Mouse (Mus musculus) CH12.LX (cell line): ENCODE data around the gene Odf4. TPM values are rescaled to one million over a fixed set of nuclear protein-coding genes. Genes with fewer than 3 reads are reported as not detected.

Experiments used
- DNase-seq: peaks from one replicate; pipeline ENCODE4 v3.0.0-alpha.2; 2013; ENCODE audit errors: extremely low read depth
- H3K27ac ChIP-seq: 2 replicates; pipeline ENCODE4 v1.5.1; 2012; ENCODE audit warnings: low read depth, mild to moderate bottlenecking, control low read depth, moderate library complexity; ENCODE audit not compliant: insufficient read depth
- H3K27me3 ChIP-seq: replicated peaks from 2 replicates; pipeline ENCODE3; 2012; ENCODE audit warnings: inconsistent platforms
- H3K36me3 ChIP-seq, 2 experiments: replicated peaks in 1 of 2; 2 replicates each; pipeline versions ENCODE3 to v1.6.1; 2012; ENCODE audit warnings: inconsistent platforms in 1 of 2, low read length in 1 of 2, mild to moderate bottlenecking in 1 of 2, mixed read lengths in 1 of 2, moderate library complexity in 1 of 2; ENCODE audit not compliant: control insufficient read depth in 1 of 2, insufficient read depth in 1 of 2
- H3K4me1 ChIP-seq, 2 experiments: 2 replicates each; pipeline ENCODE4 v1.6.1; 2012; ENCODE audit warnings: inconsistent platforms in 1 of 2, moderate library complexity in 1 of 2; ENCODE audit not compliant: insufficient read depth in 2 of 2, control insufficient read depth in 1 of 2
- H3K4me2 ChIP-seq: 2 replicates; pipeline ENCODE4 v1.6.1; 2012; ENCODE audit warnings: low read depth, mild to moderate bottlenecking, control low read depth; ENCODE audit not compliant: poor library complexity, insufficient read depth, severe bottlenecking
- H3K4me3 ChIP-seq, 3 experiments: fragments of 150-350 bp in 1 of 3; sonication (generic) in 1 of 3; replicated peaks in 1 of 3; 2 replicates each; pipeline versions ENCODE3 to v1.5.1; 2011 to 2012; ENCODE audit warnings: low read depth in 2 of 3, low read length in 2 of 3, mild to moderate bottlenecking in 2 of 3, moderate library complexity in 2 of 3, control low read depth in 1 of 3, improper control_type of control experiment in 1 of 3, inconsistent platforms in 1 of 3, mixed read lengths in 1 of 3; ENCODE audit not compliant: poor library complexity in 1 of 3
- H3K79me2 ChIP-seq: replicated peaks from 2 replicates; pipeline ENCODE4 v1.6.1; 2012; ENCODE audit warnings: mild to moderate bottlenecking, moderate library complexity; ENCODE audit not compliant: control insufficient read depth, poor library complexity, insufficient read depth, severe bottlenecking; ENCODE audit errors: extremely low read depth
- H3K9ac ChIP-seq: 2 replicates; pipeline ENCODE4 v1.6.1; 2012; ENCODE audit warnings: low read depth, mild to moderate bottlenecking, control low read depth, moderate library complexity; ENCODE audit not compliant: insufficient read depth
- H3K9me3 ChIP-seq: replicated peaks from 2 replicates; pipeline ENCODE3; 2012; ENCODE audit warnings: low read length, inconsistent platforms, mixed read lengths
- BHLHE40 ChIP-seq: IDR thresholded peaks from 2 replicates; pipeline ENCODE4 v1.6.1; 2011; ENCODE audit warnings: mild to moderate bottlenecking, low read depth, low read length, improper control_type of control experiment
- CTCF ChIP-seq, 2 experiments: IDR thresholded peaks in 1 of 2; conservative IDR thresholded peaks in 1 of 2; 2 replicates each; pipeline ENCODE4 v1.5.1; 2011 to 2012; ENCODE audit warnings: low read depth in 2 of 2, low read length in 2 of 2, improper control_type of control experiment in 1 of 2, inconsistent platforms in 1 of 2, mild to moderate bottlenecking in 1 of 2, moderate library complexity in 1 of 2
- E2F4 ChIP-seq: IDR thresholded peaks from 2 replicates; pipeline ENCODE4 v1.6.1; 2011; ENCODE audit warnings: low read depth, low read length, improper control_type of control experiment; ENCODE audit not compliant: insufficient replicate concordance
- ETS1 ChIP-seq: conservative IDR thresholded peaks from 2 replicates; pipeline ENCODE4 v1.6.1; 2012; ENCODE audit warnings: low read depth, mild to moderate bottlenecking, inconsistent platforms, low read length, improper control_type of control experiment, moderate library complexity
- GABPA ChIP-seq: IDR thresholded peaks from 2 replicates; pipeline ENCODE4 v1.6.1; 2012; ENCODE audit warnings: low read depth, low read length, improper control_type of control experiment, inconsistent platforms; ENCODE audit not compliant: insufficient replicate concordance
- HCFC1 ChIP-seq: IDR thresholded peaks from 2 replicates; pipeline ENCODE4 v1.6.1; 2012; ENCODE audit warnings: low read depth, mild to moderate bottlenecking, inconsistent platforms, low read length, improper control_type of control experiment
- IRF4 ChIP-seq: IDR thresholded peaks from 2 replicates; pipeline ENCODE4 v1.6.1; 2014; ENCODE audit warnings: low read depth, mild to moderate bottlenecking, inconsistent platforms, low read length, improper control_type of control experiment
- KAT2A ChIP-seq: IDR thresholded peaks from 2 replicates; pipeline ENCODE4 v1.6.1; 2012; ENCODE audit warnings: low read length, improper control_type of control experiment, inconsistent platforms; ENCODE audit not compliant: insufficient replicate concordance
- MAFK ChIP-seq: IDR thresholded peaks from 2 replicates; pipeline ENCODE4 v1.6.1; 2011; ENCODE audit warnings: low read length, improper control_type of control experiment; ENCODE audit not compliant: insufficient replicate concordance
- MAX ChIP-seq: IDR thresholded peaks from 2 replicates; pipeline ENCODE4 v1.6.1; 2011; ENCODE audit warnings: low read length, improper control_type of control experiment
- MAZ ChIP-seq: IDR thresholded peaks from 2 replicates; pipeline ENCODE4 v1.6.1; 2012; ENCODE audit warnings: low read depth, mild to moderate bottlenecking, inconsistent platforms, low read length, improper control_type of control experiment, moderate library complexity
- MEF2A ChIP-seq: IDR thresholded peaks from 2 replicates; pipeline ENCODE4 v1.6.1; 2014; ENCODE audit warnings: low read depth, mild to moderate bottlenecking, inconsistent platforms, low read length, improper control_type of control experiment, borderline replicate concordance
- MXI1 ChIP-seq: IDR thresholded peaks from 2 replicates; pipeline ENCODE4 v1.6.1; 2011; ENCODE audit warnings: mild to moderate bottlenecking, low read depth, low read length, improper control_type of control experiment
- MYC ChIP-seq: IDR thresholded peaks from 2 replicates; pipeline ENCODE4 v1.6.1; 2011; ENCODE audit warnings: low read depth, mild to moderate bottlenecking, improper control_type of control experiment, low read length
- POLR2A ChIP-seq: IDR thresholded peaks from 2 replicates; pipeline ENCODE4 v1.6.1; 2011; ENCODE audit warnings: low read depth, mild to moderate bottlenecking, improper control_type of control experiment, low read length
- POLR2AphosphoS2 ChIP-seq: IDR thresholded peaks from 2 replicates; pipeline ENCODE4 v1.6.1; 2011; ENCODE audit warnings: low read depth, low read length, improper control_type of control experiment
- RAD21 ChIP-seq: IDR thresholded peaks from 2 replicates; pipeline ENCODE4 v1.6.1; 2011; ENCODE audit warnings: low read depth, mild to moderate bottlenecking, low read length, improper control_type of control experiment, moderate library complexity
- RCOR1 ChIP-seq: conservative IDR thresholded peaks from 2 replicates; pipeline ENCODE4 v1.6.1; 2012; ENCODE audit warnings: low read depth, mild to moderate bottlenecking, inconsistent platforms, low read length, improper control_type of control experiment
- TBP ChIP-seq: conservative IDR thresholded peaks from 2 replicates; pipeline ENCODE4 v1.6.1; 2011; ENCODE audit warnings: low read depth, low read length, improper control_type of control experiment
- TCF12 ChIP-seq: IDR thresholded peaks from 2 replicates; pipeline ENCODE4 v1.6.1; 2014; ENCODE audit warnings: low read depth, mild to moderate bottlenecking, inconsistent platforms, low read length, improper control_type of control experiment
- USF1 ChIP-seq: IDR thresholded peaks from 2 replicates; pipeline ENCODE4 v1.6.1; 2014; ENCODE audit warnings: low read depth, mild to moderate bottlenecking, inconsistent platforms, low read length, improper control_type of control experiment
- ZKSCAN1 ChIP-seq: IDR thresholded peaks from 2 replicates; pipeline ENCODE4 v1.6.1; 2012; ENCODE audit warnings: low read depth, inconsistent platforms, low read length, improper control_type of control experiment, borderline replicate concordance
- ZNF384 ChIP-seq: IDR thresholded peaks from 2 replicates; pipeline ENCODE4 v1.6.1; 2012; ENCODE audit warnings: low read depth, low read length, improper control_type of control experiment, inconsistent platforms
- dilution Hi-C: fragments of 300-500 bp; cut with MboI; formaldehyde crosslinking; loops from 2 replicates; pipeline ENCODE4 v1.14.3; 2020; ENCODE audit warnings: low sequenced_read_pairs; ENCODE audit not compliant: extremely low pct_unique_long_range_greater_than_20kb, extremely low pct_ligation_motif_present
- in situ Hi-C: fragments of 300-500 bp; cut with MboI; formaldehyde crosslinking; loops from 3 replicates; pipeline ENCODE4 v1.14.3; 2019; ENCODE audit warnings: low sequenced_read_pairs, low pct_ligation_motif_present, low pct_unique_long_range_greater_than_20kb, mixed read lengths
- polyA plus RNA-seq: library from polyadenylated mRNA; unstranded; fragments of >175 nt; gene quantifications from 2 replicates; pipeline ENCODE4 v1.2.1, GENCODE M21; 2012; ENCODE audit warnings: low read depth; ENCODE audit not compliant: insufficient read length
- total RNA-seq, 2 experiments: library from RNA; depleted of rRNA; stranded (reverse); fragments of 300-350 nt in 1 of 2; fragments of >200 nt in 1 of 2; gene quantifications; 2 replicates each; pipeline ENCODE4 v1.2.3; 2012 to 2014

Odf4 gene
- total and polyA plus RNA-seq, 3 experiments, result not detected

DNA sequence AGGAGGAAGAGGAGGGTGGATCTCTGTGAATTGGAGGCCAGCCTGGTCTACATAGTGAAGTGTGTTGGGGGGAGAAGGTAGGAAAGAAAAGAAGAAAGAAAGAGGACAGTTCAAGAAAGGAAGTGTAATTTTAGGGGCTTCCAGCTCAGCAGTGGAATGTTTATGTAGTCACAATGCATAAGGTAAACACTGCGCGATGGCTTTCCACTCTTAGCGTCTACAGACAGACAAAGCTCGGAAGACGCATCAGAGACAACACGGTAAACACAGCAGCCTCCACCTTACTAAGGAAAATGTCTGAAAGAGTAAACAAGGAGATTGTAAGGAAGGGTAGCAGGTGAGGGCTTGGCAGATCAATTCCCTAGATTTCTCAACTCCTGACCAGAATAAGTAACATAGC lies 3.1 kb upstream of the Odf4 start:
- Histone ChIP-seq H3K27me3 (peaks cover 29% of the 10 kb centered on the region), H3K4me1 (peaks cover 5 to 13% of the 10 kb centered on the region in 2 experiments)
- dilution Hi-C loops, result no loop called here

DNA sequence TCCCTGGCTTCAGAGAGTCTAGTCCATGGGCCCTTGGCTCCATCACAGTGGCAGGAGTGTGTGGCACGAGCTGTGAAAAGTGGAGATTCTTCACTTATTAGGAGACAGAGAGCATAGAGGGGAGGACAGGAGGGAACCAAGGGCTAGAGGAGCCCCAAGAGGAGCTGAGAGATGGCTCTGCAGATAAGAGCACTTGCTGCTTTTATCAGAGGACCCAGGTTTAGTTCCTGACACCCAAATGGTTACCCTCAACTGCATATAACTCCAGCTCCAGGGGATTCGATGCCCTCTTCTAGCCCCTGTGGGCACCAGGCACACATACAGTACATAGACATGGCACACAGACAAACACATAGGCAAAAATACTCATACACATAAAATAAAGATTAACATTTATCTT lies 2.1 kb downstream of the Odf4 start:
- Histone ChIP-seq H3K27ac (no peak overlapping the region), H3K9me3 (no peaks in the 10 kb centered on the region), H3K79me2 (no peaks in the 10 kb centered on the region), H3K4me2 (no peak overlapping the region), H3K9ac (no peak overlapping the region), H3K27me3 (peaks cover 48% of the 10 kb centered on the region), H3K4me3 (no peak overlapping the region), H3K36me3 (no peaks in the 10 kb centered on the region), H3K4me1 (peaks cover 0 to 2% of the 10 kb centered on the region in 2 experiments; a peak in 2 of 4 replicates)
- TF ChIP-seq MEF2A (no peak), RAD21 (no peak), KAT2A (no peak), MXI1 (no peak), POLR2A (no peak), MAFK (no peak), IRF4 (no peak), ZKSCAN1 (no peak), CTCF (conservative IDR thresholded peaks at IDR 0.05 in 1 of 2, IDR thresholded peaks at IDR 0.05 in 1 of 2; ENCODE audit: low read depth in 2 of 2, low read length in 2 of 2) (no peak), MAX (no peak), ZNF384 (no peak), GABPA (no peak), MYC (no peak), USF1 (no peak), ETS1 (no peak), BHLHE40 (no peak)
- in situ Hi-C loops, result no loop called here
- DNase-seq, result no peak
- dilution Hi-C loops, result no loop called here

More for the DNA sequence above, 3.1 kb upstream of the Odf4 start:
- no peak for DNase-seq
- Histone ChIP-seq H3K36me3 (no peaks in the 10 kb centered on the region), H3K4me2 (no peak overlapping the region), H3K27ac (no peak overlapping the region), H3K79me2 (no peaks in the 10 kb centered on the region), H3K4me3 (no peak overlapping the region), H3K9me3 (no peaks in the 10 kb centered on the region), H3K9ac (no peak overlapping the region)
- in situ Hi-C loops, result no loop called here
- TF ChIP-seq BHLHE40 (no peak), MAZ (no peak), E2F4 (no peak), RCOR1 (no peak), GABPA (no peak), HCFC1 (no peak), MEF2A (no peak), USF1 (no peak), KAT2A (no peak), TBP (no peak), TCF12 (no peak), MYC (no peak), POLR2AphosphoS2 (no peak)
